Mouse (Mus musculus) intestine, embryonic 14.5 days (tissue): ENCODE measurements at regions not wholly inside any gene's neighbourhood (a gene's known extent, or its start where the extent isn't known, plus 50 kb on each side); places are given as distances from the start of the nearest gene placed in this dataset.

ENCODE experiments used
- ATAC-seq: fragments of 200-750 bp; cut with Nextera tagmentation; replicated peaks from 2 replicates; pipeline ENCODE4 v1.8.0; 2017; ENCODE audit warnings: low read depth, moderate number of reproducible peaks, moderate TSS enrichment, moderate library complexity; ENCODE audit not compliant: low FRiP score, low TSS enrichment
- DNase-seq: peaks from one replicate; pipeline ENCODE4 v3.0.0-alpha.2; 2018; ENCODE audit warnings: low spot score
- H3K27ac ChIP-seq: fragments of 300-500 bp; sonication (generic); 2 replicates; pipeline ENCODE4 v1.5.1; 2014; ENCODE audit warnings: low read depth, mild to moderate bottlenecking, control low read depth
- H3K27me3 ChIP-seq: fragments of 300-500 bp; sonication (generic); replicated peaks from 2 replicates; pipeline ENCODE4 v1.6.1; 2014; ENCODE audit warnings: low read length, control low read depth; ENCODE audit not compliant: control insufficient read depth, insufficient read depth
- H3K36me3 ChIP-seq: fragments of 300-500 bp; sonication (generic); 2 replicates; pipeline ENCODE4 v1.6.1; 2014; ENCODE audit warnings: low read length, control low read depth; ENCODE audit not compliant: control insufficient read depth, insufficient read depth
- H3K4me1 ChIP-seq: fragments of 300-500 bp; sonication (generic); replicated peaks from 2 replicates; pipeline ENCODE4 v1.6.1; 2014; ENCODE audit warnings: low read length, control low read depth, mixed read lengths; ENCODE audit not compliant: control insufficient read depth, insufficient read depth
- H3K4me2 ChIP-seq: fragments of 300-500 bp; sonication (generic); 2 replicates; pipeline ENCODE4 v1.6.1; 2014; ENCODE audit warnings: low read length
- H3K4me3 ChIP-seq: fragments of 300-500 bp; sonication (generic); 2 replicates; pipeline ENCODE4 v1.5.1; 2014; ENCODE audit warnings: low read depth, low read length, control low read depth, mixed read lengths
- H3K9ac ChIP-seq: fragments of 300-500 bp; sonication (generic); 2 replicates; pipeline ENCODE4 v1.6.1; 2014; ENCODE audit warnings: mild to moderate bottlenecking, low read length
- H3K9me3 ChIP-seq: fragments of 300-500 bp; sonication (generic); 2 replicates; pipeline ENCODE4 v1.6.1; 2016; ENCODE audit warnings: low read length, control low read depth; ENCODE audit not compliant: control insufficient read depth
- WGBS: fragments of 180-500 bp; shearing (Covaris S2); extraction: QIAGEN DNeasy Blood & Tissue Kit; methylation state at CpG from one replicate; pipeline ENCODE4 v1.1.7; 2014; 5-methylcytosine and 5-hydroxymethylcytosine counted together

- ATAC-seq = no peak
- Histone ChIP-seq H3K4me1 (no peaks in the 10 kb centered on the region), H3K36me3 (no peaks in the 10 kb centered on the region), H3K27ac (no peak overlapping the region), H3K9ac (no peak overlapping the region), H3K4me3 (no peak overlapping the region), H3K9me3 (no peaks in the 10 kb centered on the region), H3K27me3 (no peaks in the 10 kb centered on the region), H3K4me2 (no peak overlapping the region)
- WGBS = 63% methylated on average over 4 of the region's 4 CpGs
- no peak for DNase-seq
Observed at GRCm38 (mm10) chr19:30289721-30290120, 57.0 kb downstream of the Mbl2 start.

DNA sequence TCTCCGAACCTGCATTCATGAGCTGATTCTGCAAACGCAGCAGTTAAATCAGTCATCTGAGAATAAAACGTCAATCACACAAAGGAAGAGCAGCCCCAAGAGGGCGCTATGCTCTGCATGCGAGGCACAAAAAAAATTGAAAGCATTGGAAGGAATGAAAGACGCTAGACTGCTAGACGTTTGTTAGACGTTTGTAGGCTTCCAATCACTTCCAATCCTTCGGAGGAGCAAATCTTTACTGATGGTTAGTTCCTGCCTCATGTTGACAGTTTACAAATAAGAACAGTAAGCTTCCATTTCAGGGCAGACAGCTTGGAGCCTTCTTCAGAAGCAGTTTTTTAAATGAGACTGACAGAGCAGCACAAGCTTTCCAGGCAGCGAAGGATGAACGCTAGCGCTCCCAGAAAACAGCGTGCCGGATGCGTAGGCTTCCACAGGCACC is 62.5 kb downstream of the Mbl2 start:
- Histone ChIP-seq H3K27ac (no peak overlapping the region), H3K4me3 (0 out of 2 replicates have a peak overlapping the region, but pooled peaks have one; percentile 10), H3K9ac (no peak overlapping the region), H3K36me3 (no peaks in the 10 kb centered on the region), H3K27me3 (no peaks in the 10 kb centered on the region), H3K4me2 (peak overlapping the region; percentile 33), H3K4me1 (no peaks in the 10 kb centered on the region), H3K9me3 (no peaks in the 10 kb centered on the region)
- no peak for DNase-seq
- WGBS = 35% methylated on average over 15 of the region's 15 CpGs
- no peak for ATAC-seq

DNA sequence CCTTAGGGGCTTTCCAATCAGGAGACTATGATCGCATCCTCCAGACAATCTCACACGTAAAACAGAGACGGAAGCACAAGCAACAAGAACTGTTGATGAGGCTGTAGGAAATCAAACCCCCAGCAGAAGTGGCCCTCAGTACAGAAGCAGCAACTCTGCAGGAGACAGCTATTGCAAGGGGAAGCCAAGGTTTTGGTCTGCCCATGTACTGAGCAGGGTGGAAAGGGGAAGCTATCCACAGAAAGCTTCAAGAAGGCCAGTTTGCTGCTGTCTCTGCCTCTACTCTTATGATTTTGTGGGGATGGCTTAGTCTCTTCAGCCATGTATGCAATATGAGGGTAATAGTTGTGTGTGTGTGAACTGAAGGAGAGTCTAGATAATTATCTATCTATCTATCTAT is 63.3 kb downstream of the Mbl2 start:
- Histone ChIP-seq H3K27me3 (no peaks in the 10 kb centered on the region), H3K4me3 (no peak overlapping the region), H3K4me2 (no peak overlapping the region), H3K4me1 (no peaks in the 10 kb centered on the region), H3K9me3 (no peaks in the 10 kb centered on the region), H3K36me3 (no peaks in the 10 kb centered on the region), H3K9ac (no peak overlapping the region), H3K27ac (no peak overlapping the region)
- ATAC-seq (no peak), DNase-seq (no peak)
- 85% methylated on average over 3 of the region's 3 CpGs for WGBS

GRCm38 (mm10) chr19:30299536-30299935 is 66.8 kb downstream of the Mbl2 start:
- ATAC-seq = no peak

GRCm38 (mm10) chr19:30302281-30302680 is 69.5 kb downstream of the Mbl2 start:
- WGBS = 72% methylated on average over 4 of the region's 4 CpGs
- no peak overlapping the region for H3K9ac ChIP-seq

More at GRCm38 (mm10) chr19:30299536-30299935, 66.8 kb downstream of the Mbl2 start:
- no peak for DNase-seq
- Histone ChIP-seq H3K4me2 (no peak overlapping the region), H3K9ac (no peak overlapping the region), H3K9me3 (no peaks in the 10 kb centered on the region), H3K4me3 (no peak overlapping the region), H3K27me3 (no peaks in the 10 kb centered on the region), H3K27ac (no peak overlapping the region), H3K4me1 (no peaks in the 10 kb centered on the region; the same call in 1 of the 2 replicates), H3K36me3 (no peaks in the 10 kb centered on the region)
- 88% methylated on average over 3 of the region's 3 CpGs for WGBS

GRCm38 (mm10) chr19:30306379-30306778 is 73.6 kb downstream of the Mbl2 start:
- Histone ChIP-seq H3K4me1 (no peaks in the 10 kb centered on the region; the same call in 1 of the 2 replicates), H3K27me3 (no peaks in the 10 kb centered on the region), H3K27ac (no peak overlapping the region), H3K4me2 (no peak overlapping the region), H3K9me3 (no peaks in the 10 kb centered on the region), H3K4me3 (no peak overlapping the region), H3K9ac (no peak overlapping the region), H3K36me3 (no peaks in the 10 kb centered on the region)
- DNase-seq (no peak), ATAC-seq (no peak)
- WGBS = 88% methylated on average over 2 of the region's 2 CpGs

More at GRCm38 (mm10) chr19:30302281-30302680, 69.5 kb downstream of the Mbl2 start:
- no peaks in the 10 kb centered on the region for H3K9me3 ChIP-seq
- no peaks in the 10 kb centered on the region for H3K27me3 ChIP-seq
- H3K27ac ChIP-seq = no peak overlapping the region
- ATAC-seq (no peak), DNase-seq (no peak)
- no peaks in the 10 kb centered on the region for H3K36me3 ChIP-seq
- H3K4me1 ChIP-seq = no peaks in the 10 kb centered on the region; the same call in 1 of the 2 replicates
- no peak overlapping the region for H3K4me2 ChIP-seq
- no peak overlapping the region for H3K4me3 ChIP-seq

DNA sequence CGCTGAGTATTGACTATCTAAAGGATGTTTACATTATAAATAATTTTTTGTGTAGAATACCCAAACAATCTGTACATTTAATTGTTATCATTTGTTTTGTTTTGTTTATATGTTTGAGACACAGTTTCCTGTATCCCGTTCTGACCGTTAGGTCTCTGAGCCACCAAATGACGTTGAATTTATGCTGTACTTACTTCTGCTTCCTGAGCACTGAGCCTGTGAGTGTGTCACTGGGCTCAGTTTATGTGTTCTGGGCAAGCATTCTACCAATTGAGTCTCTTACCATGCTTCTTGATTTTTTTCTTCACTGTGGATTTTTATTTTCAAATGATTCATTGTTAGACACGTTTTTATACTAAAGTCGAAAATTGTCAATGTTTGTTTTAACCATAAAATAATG is 74.2 kb downstream of the Mbl2 start:
- WGBS = 50% methylated on average over 6 of the region's 6 CpGs
- Histone ChIP-seq H3K4me1 (no peaks in the 10 kb centered on the region; the same call in 1 of the 2 replicates), H3K4me3 (no peak overlapping the region), H3K36me3 (no peaks in the 10 kb centered on the region), H3K9ac (no peak overlapping the region), H3K27me3 (no peaks in the 10 kb centered on the region), H3K9me3 (no peaks in the 10 kb centered on the region), H3K4me2 (no peak overlapping the region), H3K27ac (no peak overlapping the region)
- ATAC-seq = no peak
- no peak for DNase-seq

DNA sequence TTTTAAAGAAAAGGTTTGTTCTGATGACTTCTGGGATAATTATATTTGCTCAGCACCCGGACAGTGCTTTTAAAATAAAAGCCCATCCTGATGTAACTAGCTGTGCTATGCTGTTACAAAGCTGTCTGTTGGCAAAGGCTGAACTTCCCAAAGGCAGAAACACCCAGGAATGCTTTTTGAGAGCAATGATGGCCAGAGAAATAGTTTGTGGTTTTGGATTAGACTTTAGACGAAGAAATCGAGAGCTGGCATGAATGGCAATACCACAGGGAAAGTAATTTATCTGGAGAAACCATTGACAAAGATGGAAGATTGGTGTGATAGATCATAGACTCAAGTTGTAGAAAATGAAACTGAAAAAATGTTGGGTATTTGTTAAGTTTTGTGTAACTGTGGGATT is 84.6 kb downstream of the Mbl2 start:
- H3K36me3 ChIP-seq = no peaks in the 10 kb centered on the region
- H3K27ac ChIP-seq = no peak overlapping the region
- no peaks in the 10 kb centered on the region for H3K27me3 ChIP-seq
- ATAC-seq = no peak
- DNase-seq = no peak
- no peaks in the 10 kb centered on the region for H3K4me1 ChIP-seq
- no peak overlapping the region for H3K9ac ChIP-seq
- whole genome bisulfite sequencing = 86% methylated on average over 3 of the region's 3 CpGs
- no peak overlapping the region for H3K4me3 ChIP-seq
- H3K9me3 ChIP-seq = no peaks in the 10 kb centered on the region
- no peak overlapping the region for H3K4me2 ChIP-seq

DNA sequence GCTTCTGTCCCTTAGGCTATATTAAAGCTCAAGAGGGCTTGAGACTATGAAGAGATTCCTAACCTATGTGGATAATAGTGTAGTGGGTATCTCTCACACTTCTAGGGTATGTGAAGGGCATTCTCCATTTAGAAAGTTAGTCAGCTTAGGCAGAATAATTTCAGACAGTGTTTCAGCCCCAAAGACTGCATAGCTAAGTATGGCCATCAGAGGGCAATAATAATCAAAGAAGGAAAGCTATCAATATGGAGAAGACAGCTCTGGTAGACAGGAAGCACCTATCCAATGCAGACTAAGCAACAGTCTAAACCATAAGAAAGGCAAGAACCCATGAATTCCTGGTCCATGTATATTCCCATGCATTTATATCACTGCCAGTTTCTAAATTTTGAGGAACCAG is 95.0 kb downstream of the Mbl2 start:
- no peak overlapping the region for H3K4me2 ChIP-seq
- H3K4me3 ChIP-seq = no peak overlapping the region
- H3K36me3 ChIP-seq = no peaks in the 10 kb centered on the region
- no peak overlapping the region for H3K9ac ChIP-seq
- DNase-seq = no peak
- no peak for ATAC-seq
- no peak overlapping the region for H3K27ac ChIP-seq
- H3K9me3 ChIP-seq = no peaks in the 10 kb centered on the region
- no peaks in the 10 kb centered on the region for H3K4me1 ChIP-seq
- H3K27me3 ChIP-seq = no peaks in the 10 kb centered on the region
